Mouse (Mus musculus) ES-E14 (cell line): ENCODE results near the gene Trim28. TPM values are rescaled to one million over a fixed set of nuclear protein-coding genes. Genes with fewer than 3 reads are reported as not detected.

ENCODE experiments used
- DNase-seq: peaks from one replicate; pipeline ENCODE4 v3.0.0-alpha.2; 2013; ENCODE audit warnings: low read depth, low spot score
- H3K27ac ChIP-seq: 2 replicates; pipeline ENCODE4 v1.5.1; 2012; ENCODE audit warnings: low read depth, mild to moderate bottlenecking, low read length, moderate library complexity, mixed read lengths; ENCODE audit not compliant: poor library complexity, insufficient read depth, severe bottlenecking
- H3K36me3 ChIP-seq: 2 replicates; pipeline ENCODE4 v1.6.1; 2012; ENCODE audit warnings: mild to moderate bottlenecking, low read length, moderate library complexity, mixed read lengths; ENCODE audit not compliant: control insufficient read depth, poor library complexity, insufficient read depth, severe bottlenecking
- H3K4me1 ChIP-seq, 2 experiments: fragments of 150-350 bp in 1 of 2; sonication (generic) in 1 of 2; 2 replicates each; pipeline ENCODE4 v1.6.1; 2012; ENCODE audit warnings: low read length in 2 of 2, mild to moderate bottlenecking in 1 of 2, mixed read lengths in 1 of 2; ENCODE audit not compliant: control insufficient read depth in 2 of 2, insufficient read depth in 2 of 2, poor library complexity in 1 of 2
- H3K4me3 ChIP-seq, 2 experiments: fragments of 150-350 bp in 1 of 2; sonication (generic) in 1 of 2; 2 replicates each; pipeline ENCODE4 v1.5.1; 2012; ENCODE audit warnings: low read length in 2 of 2, low read depth in 1 of 2, mild to moderate bottlenecking in 1 of 2, mixed read lengths in 1 of 2; ENCODE audit not compliant: insufficient read depth in 1 of 2, poor library complexity in 1 of 2, severe bottlenecking in 1 of 2
- H3K9ac ChIP-seq: 2 replicates; pipeline ENCODE4 v1.6.1; 2012; ENCODE audit warnings: low read depth, mild to moderate bottlenecking, low read length, mixed read lengths; ENCODE audit not compliant: poor library complexity, insufficient read depth, severe bottlenecking
- H3K9me3 ChIP-seq: fragments of 150-350 bp; sonication (generic); 2 replicates; pipeline ENCODE4 v1.6.1; 2012; ENCODE audit warnings: low read depth, mild to moderate bottlenecking, low read length; ENCODE audit not compliant: control insufficient read depth, insufficient read depth
- CHD2 ChIP-seq: IDR thresholded peaks from 2 replicates; pipeline ENCODE4 v1.6.1; 2014; ENCODE audit warnings: mild to moderate bottlenecking, low read depth, low read length, inconsistent platforms
- HCFC1 ChIP-seq: IDR thresholded peaks from 2 replicates; pipeline ENCODE4 v1.6.1; 2012; ENCODE audit warnings: low read length, inconsistent platforms, borderline replicate concordance; ENCODE audit not compliant: insufficient read depth
- MAFK ChIP-seq: IDR thresholded peaks from 2 replicates; pipeline ENCODE4 v1.6.1; 2014; ENCODE audit warnings: mild to moderate bottlenecking, low read depth, low read length, inconsistent platforms; ENCODE audit not compliant: insufficient read depth
- ZC3H11A ChIP-seq: IDR thresholded peaks from 2 replicates; pipeline ENCODE4 v1.6.1; 2012; ENCODE audit warnings: low read depth, mild to moderate bottlenecking, inconsistent platforms, low read length, borderline replicate concordance
- ZNF384 ChIP-seq: IDR thresholded peaks from 2 replicates; pipeline ENCODE4 v1.6.1; 2012; ENCODE audit warnings: low read depth, low read length, inconsistent platforms
- in situ Hi-C, 2 experiments: fragments of 600-800 bp; cut with MboI; formaldehyde crosslinking; loops; one replicate each; pipeline ENCODE4 v1.15.1; 2025; ENCODE audit warnings: low sequenced_read_pairs in 2 of 2, inconsistent platforms in 1 of 2; ENCODE audit not compliant: unreplicated experiment in 2 of 2
- total RNA-seq: library from RNA; depleted of rRNA; stranded (reverse); fragments of 300-350 nt; gene quantifications from 2 replicates; pipeline ENCODE4 v1.2.3, GENCODE M21; 2012

Trim28 gene
- total RNA-seq, 1 experiment: 2,698 TPM

GRCm38 (mm10) chr7:13036806-13037205, 37.9 kb downstream of the Trim28 start:
- TF ChIP-seq CHD2: no peak
- no peak for TF ChIP-seq ZNF384
- no peak for TF ChIP-seq HCFC1
- no peak for TF ChIP-seq ZC3H11A
- no peak for TF ChIP-seq MAFK
- no peak for DNase-seq
- H3K9me3 ChIP-seq: no peaks in the 10 kb centered on the region
- no peak overlapping the region; the same call in 1 of the 2 replicates for H3K27ac ChIP-seq
- H3K36me3 ChIP-seq: peaks cover 23% of the 10 kb centered on the region
- peak overlapping the region; percentile 85 to 92 for H3K4me3 ChIP-seq
- H3K9ac ChIP-seq: peak overlapping the region; percentile 97
- in situ Hi-C loops: no loop called here
- H3K4me1 ChIP-seq: peaks cover 0 to 12% of the 10 kb centered on the region in 2 experiments; a peak in 2 of 4 replicates

GRCm38 (mm10) chr7:13037366-13037765, 38.5 kb downstream of the Trim28 start:
- peak overlapping the region; percentile 97 for H3K9ac ChIP-seq
- peaks cover 17% of the 10 kb centered on the region for H3K36me3 ChIP-seq
- H3K9me3 ChIP-seq: no peaks in the 10 kb centered on the region
- H3K4me3 ChIP-seq: peak overlapping the region; percentile 85 to 92
- H3K4me1 ChIP-seq: peaks cover 0 to 12% of the 10 kb centered on the region in 2 experiments; a peak in 2 of 4 replicates
- TF ChIP-seq MAFK (no peak), ZC3H11A (no peak)
- in situ Hi-C loops: no loop called here
- H3K27ac ChIP-seq: peak overlapping the region; percentile 92
- DNase-seq: no peak

GRCm38 (mm10) chr7:13037901-13038555, 39.1 kb downstream of the Trim28 start, which contains the start of gene Ube2m:
Gene Ube2m (minus strand): TSS chr7:13038275.
- Histone ChIP-seq H3K36me3 (peaks cover 13% of the 10 kb centered on the region), H3K4me1 (peaks cover 0 to 12% of the 10 kb centered on the region in 2 experiments; a peak in 2 of 4 replicates), H3K4me3 (peak within 1 kb of the TSS; percentile 85 to 92), H3K9me3 (no peaks in the 10 kb centered on the region), H3K9ac (peak within 1 kb of the TSS; percentile 97), H3K27ac (peak within 1 kb of the TSS; percentile 92)
- DNase-seq: peak; percentile 91
- TF ChIP-seq HCFC1 (peak; percentile 69; the same call in 1 of the 2 replicates), MAFK (no peak), CHD2 (no peak)
- in situ Hi-C loops: no loop called here

GRCm38 (mm10) chr7:13038621-13039169, 39.8 kb downstream of the Trim28 start:
- peak overlapping the region; percentile 92 for H3K27ac ChIP-seq
- peak overlapping the region; percentile 85 to 92 for H3K4me3 ChIP-seq
- H3K9me3 ChIP-seq: no peaks in the 10 kb centered on the region
- in situ Hi-C loops: no loop called here
- peaks cover 0 to 15% of the 10 kb centered on the region in 2 experiments; a peak in 2 of 4 replicates for H3K4me1 ChIP-seq
- TF ChIP-seq CHD2: no peak
- no peak for TF ChIP-seq HCFC1
- TF ChIP-seq MAFK: no peak
- no peak for TF ChIP-seq ZC3H11A
- TF ChIP-seq ZNF384: no peak
- DNase-seq: no peak
- peak overlapping the region; percentile 97 for H3K9ac ChIP-seq
- peaks cover 13% of the 10 kb centered on the region for H3K36me3 ChIP-seq
